Mouse (Mus musculus): ENCODE results near the gene Gm6351.
"Not testable (repeated sequence)": the region's sequence is repeated elsewhere in the genome, so short reads cannot be mapped to it uniquely, and the experiment has no call there.

Gene Gm6351

DNA sequence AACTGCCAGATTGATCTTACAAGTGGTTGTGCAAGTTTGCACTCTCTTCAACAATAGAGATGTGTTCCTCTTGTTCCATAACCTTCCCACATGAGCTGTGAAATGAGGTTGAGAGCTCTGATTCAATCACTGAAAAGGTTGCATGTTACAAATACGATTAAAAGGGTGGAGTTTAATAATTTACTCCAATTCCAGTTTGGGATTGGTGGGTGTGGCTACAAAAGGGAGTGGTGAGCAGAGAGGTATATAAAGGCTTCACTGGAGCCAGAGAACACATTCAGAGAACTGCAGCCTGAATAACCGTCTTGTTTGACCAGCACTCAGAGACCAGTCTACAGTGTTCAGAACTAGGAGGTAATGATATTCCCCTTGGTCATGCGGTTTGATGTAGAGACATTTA, at the start of gene Gm6351:
Gm6351 (plus strand) TSS at position 301 of the 400 bp plus-strand sequence.
- not testable (repeated sequence) for DNase-seq (ENCODE audit: low read depth, low spot score)

DNA sequence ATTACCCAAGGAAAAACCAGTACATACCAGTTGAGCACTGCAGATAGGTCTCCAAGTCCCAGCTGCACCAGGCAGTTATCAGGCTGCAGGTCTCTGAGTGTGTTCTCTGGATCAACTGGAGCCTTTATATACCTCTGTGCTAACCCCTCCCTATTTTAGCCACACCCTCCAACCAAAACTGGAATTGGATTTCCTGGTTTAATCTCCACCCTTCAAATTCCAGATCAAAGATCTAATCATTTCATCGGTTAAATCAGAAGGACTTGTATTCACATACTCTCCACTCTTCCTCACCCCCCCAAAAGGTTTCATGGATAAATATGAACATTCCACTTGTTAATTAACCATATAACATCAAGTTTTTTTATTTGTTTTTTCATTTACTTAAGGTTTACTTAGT, 5.7 kb upstream of the Gm6351 start, which contains the start of gene BC061212:
BC061212 (minus strand) TSS at position 101 of the 400 bp plus-strand sequence.
- not testable (repeated sequence) for DNase-seq (ENCODE audit: low read depth, low spot score)

Data from A20 (cell line).